19 mouse cellular contexts compared by ENCODE assay signal in the genomic region with DNA sequence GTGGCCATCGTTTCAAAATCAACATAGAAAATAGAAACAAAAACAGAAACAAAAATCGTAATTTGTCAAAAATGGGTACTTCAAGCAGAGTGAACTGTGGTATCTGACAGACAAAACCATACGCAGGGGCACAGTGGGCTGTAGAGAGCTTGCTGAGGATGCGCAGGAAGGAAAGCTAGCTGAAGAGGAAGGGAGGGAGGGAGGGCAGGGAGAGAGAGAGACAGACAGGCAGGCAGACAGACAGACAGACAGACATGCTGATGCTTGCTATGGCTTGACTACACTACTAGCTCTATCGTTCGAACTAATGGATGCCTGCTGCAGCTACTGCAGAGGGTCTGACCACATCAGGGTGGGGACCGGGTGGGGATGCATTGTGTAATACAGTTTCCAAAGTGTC.
DNase-seq lines count a peak whose midpoint lies in the region; ATAC-seq and TF ChIP-seq lines count a peak whose summit lies in the region.
"Had no signal": no experiment of that assay in that cellular context is flagged by ENCODE, and none has a peak within 500 bp of the region (broad histone marks: within the 10 kb centered on the region; RNA-seq: fewer than 3 reads in every experiment).

No protein-coding gene starts in this region.

- no peaks in the 10 kb centered on the region for H3K9me3 ChIP-seq in heart, postnatal 0 days (replicated peaks; ENCODE audit: control insufficient read depth, low read length)
- H3K9me3 ChIP-seq: embryonic facial prominence, embryonic 15.5 days; forebrain, embryonic 10.5 days; heart, embryonic 13.5 days; hindbrain, embryonic 12.5 days had no signal

- H3K36me3 ChIP-seq in heart, postnatal 0 days (replicated peaks; ENCODE audit: control insufficient read depth, insufficient read depth, low read length) = peaks cover 79% of the 10 kb centered on the region

- no peak for ATAC-seq in heart, postnatal 0 days (ENCODE audit: insufficient read depth, low read depth)
- ATAC-seq: forebrain, embryonic 14.5 days; hindbrain, embryonic 16.5 days had no signal

- no peak for TF ChIP-seq EP300 in heart, postnatal 0 days (IDR thresholded peaks at IDR 0.05; ENCODE audit: low read depth)

- no peak overlapping the region for H3K4me3 ChIP-seq in heart, postnatal 0 days (ENCODE audit: low read depth, low read length)
- H3K4me3 ChIP-seq: embryonic facial prominence, embryonic 15.5 days; erythroblast, embryonic 14.5 days; forebrain, embryonic 10.5 days; heart, embryonic 13.5 days; hindbrain, embryonic 12.5 days had no signal

- no peak overlapping the region for H3K9ac ChIP-seq in heart, postnatal 0 days (replicated peaks; ENCODE audit: low read depth, low read length)
- H3K9ac ChIP-seq: embryonic facial prominence, embryonic 15.5 days; heart, embryonic 13.5 days; hindbrain, embryonic 12.5 days had no signal

- no peak overlapping the region for H3K4me2 ChIP-seq in heart, postnatal 0 days (ENCODE audit: low read depth, low read length)
- H3K4me2 ChIP-seq: embryonic facial prominence, embryonic 15.5 days; heart, embryonic 13.5 days; hindbrain, embryonic 12.5 days had no signal

- TF ChIP-seq CTCF in heart, postnatal 0 days (IDR thresholded peaks at IDR 0.05; ENCODE audit: low read depth) = no peak

- H3K27ac ChIP-seq in heart, postnatal 0 days (ENCODE audit: low read depth) = peak overlapping the region; percentile 48; the same call in 1 of the 2 replicates
- H3K27ac ChIP-seq: embryonic facial prominence, embryonic 15.5 days; forebrain, embryonic 10.5 days; hindbrain, embryonic 12.5 days had no signal

- WGBS in heart, postnatal 0 days = 75% methylated on average over 7 of the region's 7 CpGs

- DNase-seq in heart, postnatal 0 days (ENCODE audit: low spot score) = no peak
- DNase-seq in heart, adult 9 months (ENCODE audit: low spot score in 2 of 2) = no peak
- peak; percentile 54 for DNase-seq in naive thymus-derived CD4-positive, alpha-beta T cell, adult 2 months (ENCODE audit: low read depth)
- DNase-seq in thymus, postnatal 14 days = peak; percentile 55
- DNase-seq in adrenal gland, postnatal 10 days = no peak
- no peak for DNase-seq in lung, postnatal 10 days
- DNase-seq in right cerebral cortex, postnatal 14 days = no peak
- DNase-seq: adrenal gland, adult 8-10 months; cerebellum, adult 11 months; cerebellum, adult 8-10 months; cerebellum, postnatal 14 days; embryo, embryonic 11 days had no signal

- H3K27me3 ChIP-seq in heart, postnatal 0 days (ENCODE audit: control insufficient read depth, insufficient read depth, low read length) = no peaks in the 10 kb centered on the region
- H3K27me3 ChIP-seq: embryonic facial prominence, embryonic 15.5 days; heart, embryonic 13.5 days; hindbrain, embryonic 12.5 days had no signal

- H3K4me1 ChIP-seq in heart, postnatal 0 days (ENCODE audit: control insufficient read depth, insufficient read depth) = peaks cover 12% of the 10 kb centered on the region
- H3K4me1 ChIP-seq: forebrain, embryonic 10.5 days; hindbrain, embryonic 12.5 days had no signal

Comparison
In these comparisons a context has a peak if more than half of its experiments do, and no peak if none do; other contexts are left out.
1. DNase-seq: peak in naive thymus-derived CD4-positive, alpha-beta T cell, adult 2 months (single experiment) and thymus, postnatal 14 days (single experiment); none in heart, postnatal 0 days (single experiment), heart, adult 9 months (0 of 2), adrenal gland, postnatal 10 days (single experiment), lung, postnatal 10 days (single experiment) and right cerebral cortex, postnatal 14 days (single experiment).